Mouse (Mus musculus) testis, adult 2 months (tissue): ENCODE results near the gene Slc4a11. TPM values are rescaled to one million over a fixed set of nuclear protein-coding genes. Genes with fewer than 3 reads are reported as not detected.

ENCODE experiments used
- H3K27ac ChIP-seq: fragments of 200-500 bp; 2 replicates; pipeline ENCODE4 v1.5.1; 2012; ENCODE audit warnings: low read depth, low read length; ENCODE audit not compliant: control insufficient read depth, insufficient read depth
- H3K27me3 ChIP-seq: fragments of 200-500 bp; 2 replicates; pipeline ENCODE4 v1.6.1; 2012; ENCODE audit warnings: mild to moderate bottlenecking, low read length, moderate library complexity; ENCODE audit not compliant: control insufficient read depth, insufficient read depth
- H3K36me3 ChIP-seq: fragments of 200-500 bp; 2 replicates; pipeline ENCODE4 v1.6.1; 2012; ENCODE audit warnings: mild to moderate bottlenecking, low read length; ENCODE audit not compliant: control insufficient read depth, insufficient read depth
- H3K4me1 ChIP-seq: fragments of 200-500 bp; 2 replicates; pipeline ENCODE4 v1.6.1; 2012; ENCODE audit warnings: low read length; ENCODE audit not compliant: control insufficient read depth, insufficient read depth
- H3K4me3 ChIP-seq: fragments of 200-500 bp; 2 replicates; pipeline ENCODE4 v1.5.1; 2012; ENCODE audit warnings: low read depth, mild to moderate bottlenecking, low read length, moderate library complexity, mixed read lengths; ENCODE audit not compliant: control insufficient read depth
- CTCF ChIP-seq: fragments of 200-500 bp; IDR thresholded peaks from 2 replicates; pipeline ENCODE4 v1.5.1; 2012; ENCODE audit warnings: low read depth, mild to moderate bottlenecking, inconsistent platforms, low read length, moderate library complexity; ENCODE audit not compliant: control insufficient read depth, insufficient read depth, insufficient replicate concordance
- POLR2A ChIP-seq: fragments of 200-500 bp; IDR thresholded peaks from 2 replicates; pipeline ENCODE4 v1.6.1; 2012; ENCODE audit warnings: low read depth, mild to moderate bottlenecking, inconsistent platforms, low read length, moderate library complexity; ENCODE audit not compliant: control insufficient read depth
- polyA plus RNA-seq: library from polyadenylated mRNA; depleted of rRNA; stranded (reverse); fragments of >200 nt; gene quantifications from 2 replicates; pipeline ENCODE4 v1.2.3, GENCODE M21; 2012

Gene Slc4a11
- polyA plus RNA-seq, 1 experiment, result 1.6 TPM

- Histone ChIP-seq H3K36me3 (peaks cover 9% of the 10 kb centered on the region), H3K27me3 (no peaks in the 10 kb centered on the region), H3K4me3 (no peak overlapping the region), H3K4me1 (0 out of 2 replicates have a peak, but pooled peaks cover 2% of the 10 kb centered on the region), H3K27ac (no peak overlapping the region)
- TF ChIP-seq CTCF, result no peak
- no peak for TF ChIP-seq POLR2A
These were observed 17.4 kb downstream of the Slc4a11 start for GRCm38 (mm10) chr2:130679899-130680298.

- Histone ChIP-seq H3K27ac (no peak overlapping the region), H3K4me3 (no peak overlapping the region), H3K4me1 (0 out of 2 replicates have a peak, but pooled peaks cover 2% of the 10 kb centered on the region), H3K36me3 (peaks cover 10% of the 10 kb centered on the region), H3K27me3 (no peaks in the 10 kb centered on the region)
- TF ChIP-seq POLR2A, result no peak
- no peak for TF ChIP-seq CTCF
These were observed 18.2 kb downstream of the Slc4a11 start for GRCm38 (mm10) chr2:130679154-130679553.

DNA sequence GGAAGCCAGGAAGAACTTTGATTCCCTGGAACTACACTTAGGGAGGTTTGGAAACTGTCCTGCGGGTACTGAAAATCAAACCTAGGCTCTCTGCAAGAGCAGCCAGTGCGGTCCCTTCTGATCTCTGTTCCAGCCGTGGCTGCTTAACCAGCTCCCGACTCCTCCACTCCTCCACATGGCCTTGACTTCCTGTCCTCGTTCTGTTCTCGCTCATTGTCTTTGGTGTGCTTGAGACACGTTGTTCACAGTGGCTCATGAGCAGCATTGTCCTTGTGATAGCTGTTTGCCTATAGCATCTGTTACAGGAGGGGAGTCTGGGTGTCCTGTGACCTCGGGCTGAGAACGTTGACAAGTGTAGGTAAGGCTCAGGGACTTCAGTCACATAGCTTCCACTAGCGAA lies 20.1 kb downstream of the Slc4a11 start:
- Histone ChIP-seq H3K27me3 (no peaks in the 10 kb centered on the region), H3K4me3 (no peak overlapping the region), H3K36me3 (peaks cover 10% of the 10 kb centered on the region), H3K4me1 (0 out of 2 replicates have a peak, but pooled peaks cover 2% of the 10 kb centered on the region), H3K27ac (peak overlapping the region; percentile 3; the same call in 1 of the 2 replicates)
- TF ChIP-seq CTCF (no peak), POLR2A (no peak)

GRCm38 (mm10) chr2:130667559-130667958 lies 29.8 kb downstream of the Slc4a11 start, which contains the start of gene Itpa:
Gene Itpa, plus strand, starts transcription at chr2:130667610.
- H3K4me3 ChIP-seq, result peak within 1 kb of the TSS; percentile 96
- no peak; the same call in 1 of the 2 replicates for TF ChIP-seq CTCF
- peak; percentile 70 for TF ChIP-seq POLR2A

DNA sequence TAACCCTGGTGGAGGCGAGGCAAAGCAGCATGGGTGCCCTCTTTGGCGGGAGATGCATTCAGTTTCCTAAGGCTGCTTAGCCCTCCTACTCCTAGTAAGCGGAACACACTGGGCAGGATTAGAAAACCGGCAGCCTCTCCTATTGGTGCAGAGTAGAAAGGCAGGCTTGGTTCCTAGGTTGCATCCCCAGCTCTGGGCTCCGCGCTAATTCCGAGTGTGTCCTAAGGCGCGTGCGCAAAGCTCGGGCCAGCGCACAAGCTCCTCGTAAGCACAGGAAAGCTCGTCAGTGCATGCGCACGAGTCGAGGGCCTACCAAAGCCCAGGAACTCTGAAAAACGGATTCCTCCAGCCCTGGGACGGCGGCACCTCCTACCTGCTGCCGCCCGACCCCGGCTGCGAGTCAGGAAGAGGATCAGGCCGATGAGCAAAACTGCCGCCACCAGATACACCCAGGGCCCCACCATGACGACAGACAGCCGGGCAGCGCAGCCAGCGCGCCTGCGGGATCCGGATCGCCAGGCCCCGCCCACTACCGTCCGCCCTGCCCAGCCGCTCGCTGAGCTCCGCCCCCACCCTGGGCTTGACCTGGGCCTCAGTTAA lies 33.1 kb downstream of the Slc4a11 start, which contains the start of gene Ddrgk1:
TSS of gene Ddrgk1 (minus strand) at position 558 of the 600 bp plus-strand sequence.
- Histone ChIP-seq H3K4me1 (peaks cover 13% of the 10 kb centered on the region), H3K36me3 (no peaks in the 10 kb centered on the region), H3K27ac (peak within 1 kb of the TSS; percentile 99), H3K27me3 (no peaks in the 10 kb centered on the region), H3K4me3 (peak within 1 kb of the TSS; percentile 95)
- TF ChIP-seq POLR2A (peak; percentile 89), CTCF (no peak)

More at GRCm38 (mm10) chr2:130667559-130667958, 29.8 kb downstream of the Slc4a11 start, which contains the start of gene Itpa:
- H3K27me3 ChIP-seq, result no peaks in the 10 kb centered on the region
- H3K4me1 ChIP-seq, result peaks cover 13% of the 10 kb centered on the region
- no peaks in the 10 kb centered on the region; the same call in none of the 2 replicates for H3K36me3 ChIP-seq
- H3K27ac ChIP-seq, result peak within 1 kb of the TSS; percentile 83

DNA sequence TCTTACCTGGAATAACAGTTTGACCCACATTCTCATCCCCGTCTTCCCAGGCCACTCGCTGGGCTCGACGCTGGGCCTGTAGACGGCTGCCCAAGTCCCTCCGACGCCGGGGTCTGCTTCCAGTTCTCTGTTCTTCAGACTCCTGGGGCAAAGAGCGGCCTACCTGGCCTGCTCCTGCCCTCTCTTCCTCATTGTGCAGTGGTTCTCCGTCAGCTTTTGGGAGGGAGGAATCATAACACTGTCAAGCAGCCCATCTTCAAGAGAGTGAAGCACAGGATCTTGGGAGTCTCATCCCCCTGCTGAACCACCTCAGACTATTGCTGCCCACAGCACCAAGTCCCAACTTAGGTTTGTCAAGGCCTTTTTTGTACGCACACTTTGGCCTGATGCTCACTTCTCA lies 34.0 kb downstream of the Slc4a11 start:
- Histone ChIP-seq H3K4me3 (no peak overlapping the region), H3K27ac (no peak overlapping the region), H3K27me3 (no peaks in the 10 kb centered on the region), H3K36me3 (no peaks in the 10 kb centered on the region; the same call in 1 of the 2 replicates), H3K4me1 (peaks cover 12% of the 10 kb centered on the region)
- no peak for TF ChIP-seq POLR2A
- TF ChIP-seq CTCF, result no peak

DNA sequence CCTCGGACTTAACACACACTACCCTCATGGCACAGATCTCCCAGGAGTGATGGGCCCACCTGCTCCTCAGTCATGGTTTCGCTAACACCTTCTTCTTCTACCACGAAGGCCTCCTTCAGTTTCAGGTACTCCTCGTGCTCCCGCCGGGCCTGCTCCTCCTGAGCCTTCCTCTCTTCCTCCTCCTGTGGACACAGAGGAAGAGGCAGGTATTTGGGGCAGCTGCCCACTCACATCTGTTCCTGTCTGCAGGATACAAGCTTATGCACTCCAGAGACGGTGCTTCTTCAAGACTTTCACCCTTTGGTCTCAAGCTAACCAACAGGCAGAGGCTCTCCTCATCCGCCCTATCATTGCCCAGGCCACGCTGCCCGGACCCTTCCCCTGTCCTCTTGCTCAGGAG lies 38.8 kb downstream of the Slc4a11 start:
- no peaks in the 10 kb centered on the region; the same call in 1 of the 2 replicates for H3K36me3 ChIP-seq
- H3K4me1 ChIP-seq, result peaks cover 3% of the 10 kb centered on the region
- TF ChIP-seq CTCF (no peak), POLR2A (no peak)
- H3K27me3 ChIP-seq, result no peaks in the 10 kb centered on the region
- no peak overlapping the region for H3K4me3 ChIP-seq
- H3K27ac ChIP-seq, result no peak overlapping the region
